Mouse (Mus musculus): ENCODE results near the gene Ly6g6d.

DNA sequence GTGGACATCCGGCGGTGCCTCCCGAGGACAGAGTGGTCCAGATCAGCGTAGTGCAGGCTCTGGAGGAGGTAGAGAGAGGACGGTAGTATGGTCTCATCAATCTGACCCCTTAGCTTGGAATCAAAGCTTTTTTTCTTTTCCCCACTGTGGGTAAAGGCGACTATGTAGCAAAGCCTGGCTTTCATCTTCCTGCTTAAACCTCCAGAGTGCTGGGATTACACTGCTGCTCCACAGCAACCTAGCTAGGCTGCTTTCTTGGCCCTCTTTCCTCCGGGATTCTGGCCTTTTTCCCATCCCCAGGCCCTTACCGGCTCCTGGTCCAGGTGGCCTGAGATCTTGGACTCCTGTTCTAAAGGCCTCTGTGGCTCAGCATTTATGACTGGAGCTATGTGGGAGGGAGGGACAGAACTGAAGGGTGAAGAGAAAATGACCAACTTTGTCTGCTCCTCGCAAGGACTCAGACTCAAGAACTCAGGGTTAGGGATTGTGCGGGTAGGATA, 13.4 kb downstream of the Ly6g6d start:
- no peak for TF ChIP-seq GATA1 (IDR thresholded peaks at IDR 0.05; ENCODE audit: borderline replicate concordance, low read length)
- no peak for TF ChIP-seq FLI1 (IDR thresholded peaks at IDR 0.05; ENCODE audit: low read length)

Data from megakaryocyte, embryonic 14.5 days (primary cell).